Comparison of ENCODE assay signal across 9 mouse cellular contexts in the genomic region with DNA sequence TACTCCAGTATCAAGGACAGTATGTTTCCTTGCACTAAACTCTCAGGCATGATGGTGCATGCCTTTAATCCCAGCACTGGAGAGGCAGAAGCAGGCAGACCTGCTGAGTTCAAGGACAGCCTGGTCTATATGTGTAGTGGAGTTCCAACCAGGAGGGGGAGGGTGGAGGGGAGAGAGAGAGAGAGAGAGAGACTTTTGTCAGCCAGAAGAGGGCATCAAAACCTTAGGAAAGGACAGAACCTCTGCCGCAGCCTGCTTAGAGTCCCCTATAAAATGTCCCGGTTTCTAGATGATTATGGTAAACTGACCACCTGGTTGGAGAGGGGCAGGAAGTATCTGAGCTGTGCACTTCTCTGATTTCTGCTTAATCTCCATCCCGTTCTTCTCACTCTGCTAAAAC. TPM values are rescaled to one million over a fixed set of nuclear protein-coding genes. Genes with fewer than 3 reads are reported as not detected.
DNase-seq lines count a peak whose midpoint lies in the region; ATAC-seq and TF ChIP-seq lines count a peak whose summit lies in the region.
"Had no signal": no experiment of that assay in that cellular context is flagged by ENCODE, and none has a peak within 500 bp of the region (broad histone marks: within the 10 kb centered on the region; RNA-seq: fewer than 3 reads in every experiment).

No protein-coding gene starts in this region.

- 4% methylated on average over 3 of the region's 3 CpGs for WGBS in heart, adult 2 months

- no peak overlapping the region for H3K9ac ChIP-seq in heart, adult 2 months (ENCODE audit: low read depth, low read length)
- H3K9ac ChIP-seq: liver, embryonic 15.5 days had no signal

- no peak overlapping the region for H3K27ac ChIP-seq in heart, adult 2 months
- H3K27ac ChIP-seq: liver, embryonic 15.5 days had no signal

- intact Hi-C loops in heart, adult 2 months (cut with DNase I), result loop anchor here (2.0 to 5.0 kb wide), 2 partner anchors 64 to 408 kb away; partner anchors contain the start of gene Ap4e1
- intact Hi-C loops in heart, postnatal 36 days (cut with DNase I), result loop anchor here (5.0 kb wide), 1 partner anchor 408 kb away; the partner anchor contains the start of gene Ap4e1

- ATAC-seq in megakaryocyte, adult 5-6 weeks (ENCODE audit: poor library complexity, severe bottlenecking), result no peak

- no peak for DNase-seq in heart, adult 2 months
- DNase-seq in heart, postnatal 36 days, result no peak
- DNase-seq in 416B (ENCODE audit: low read depth) (peak; percentile 87), liver (peak; percentile 12)
- peak; percentile 42 for DNase-seq in brain, adult 2 months (ENCODE audit: low read depth, low spot score)
- DNase-seq in left cerebral cortex, adult 11 months (ENCODE audit: low spot score), result no peak
- DNase-seq in gastrocnemius, adult 8-10 months (ENCODE audit: low spot score in 2 of 2), result no peak

- peak; percentile 72 for TF ChIP-seq CTCF in heart, adult 2 months (IDR thresholded peaks at IDR 0.05)

- H3K4me3 ChIP-seq in heart, adult 2 months, result no peak overlapping the region
- H3K4me3 ChIP-seq: liver, embryonic 15.5 days had no signal

- H3K4me1 ChIP-seq in heart, adult 2 months (ENCODE audit: control insufficient read depth, insufficient read depth, low read length), result peaks cover 11% of the 10 kb centered on the region

- H3K27me3 ChIP-seq in heart, adult 2 months (ENCODE audit: control insufficient read depth, insufficient read depth, low read length), result no peaks in the 10 kb centered on the region
- H3K27me3 ChIP-seq: liver, embryonic 15.5 days had no signal

- H3K79me2 ChIP-seq in heart, adult 2 months (replicated peaks; ENCODE audit: control insufficient read depth, insufficient read depth, low read length), result no peaks in the 10 kb centered on the region

- TF ChIP-seq EP300 in heart, adult 2 months (IDR thresholded peaks at IDR 0.05; ENCODE audit: insufficient read depth, low read depth, low read length), result no peak

- no peak for TF ChIP-seq POLR2A in heart, adult 2 months (IDR thresholded peaks at IDR 0.05; ENCODE audit: insufficient read depth, low read depth, low read length)

- no peaks in the 10 kb centered on the region for H3K36me3 ChIP-seq in heart, adult 2 months (ENCODE audit: control insufficient read depth, insufficient read depth, low read length)
- H3K36me3 ChIP-seq: liver, embryonic 15.5 days had no signal

RNA-seq across cellular contexts. Expression of gene Hdc, which starts 20.1 kb away (rescaled TPM):
- total RNA-seq in heart, adult 2 months (2021), result 1 to 10 TPM in 1 of 2 experiments, under 1 TPM in 1; 0.81 to 1.4 TPM
- 2.3 and 3.3 TPM in 2 replicates for polyA plus RNA-seq in heart, adult 2 months (2012; rRNA removed)
- 1 to 10 TPM in 1 of 2 experiments, under 1 TPM in 1; 0.95 to 1.2 TPM for total RNA-seq in heart, postnatal 36 days (2021)
- total RNA-seq in megakaryocyte, adult 5-6 weeks (2015), result 21.5 and 30.3 TPM in 2 replicates
- 42.8 and 48.0 TPM in 2 replicates for total RNA-seq in megakaryocyte, adult 5-6 weeks (2017)
- total RNA-seq in gastrocnemius, adult 8-10 months (2022), result under 1 TPM in 2 of 4 experiments, not detected in 2; 0.27 to 0.48 TPM

RNA-seq across cellular contexts. Expression of gene Slc27a2, which starts 46.8 kb away (rescaled TPM):
- under 1 TPM; 0.64 to 0.78 TPM for total RNA-seq in heart, adult 2 months (2021)
- 0.88 and 1.8 TPM in 2 replicates for polyA plus RNA-seq in heart, adult 2 months (2012; rRNA removed)
- under 1 TPM in 1 of 2 experiments, not detected in 1; 0.80 TPM for total RNA-seq in heart, postnatal 36 days (2021)
- total RNA-seq in megakaryocyte, adult 5-6 weeks (2015), result not detected in 2 replicates
- total RNA-seq in megakaryocyte, adult 5-6 weeks (2017), result 0.07 and 0.53 TPM in 2 replicates
- under 1 TPM in 2 of 4 experiments, not detected in 2; 0.20 to 0.24 TPM for total RNA-seq in gastrocnemius, adult 8-10 months (2022)

Comparison
In these comparisons a context has a peak if more than half of its experiments do, and no peak if none do; other contexts are left out.
1. DNase-seq: peak in 416B (single experiment), brain, adult 2 months (single experiment) and liver (single experiment); none in heart, adult 2 months (0 of 2), heart, postnatal 36 days (0 of 2), left cerebral cortex, adult 11 months (single experiment) and gastrocnemius, adult 8-10 months (0 of 2).
2. RNA of gene Hdc, which starts 20.1 kb away (total RNA-seq): 21.5 to 48.0 TPM in megakaryocyte, adult 5-6 weeks; 0.81 to 1.4 TPM in heart, adult 2 months, 0.95 to 1.2 TPM in heart, postnatal 36 days and 0.27 to 0.48 TPM in gastrocnemius, adult 8-10 months; every median in the first group is over 4 times any median in the second.